Mouse (Mus musculus): ENCODE data around the gene Aox2. TPM values are rescaled to one million over a fixed set of nuclear protein-coding genes. Genes with fewer than 3 reads are reported as not detected.
"Not testable (repeated sequence)": the region's sequence is repeated elsewhere in the genome, so short reads cannot be mapped to it uniquely, and the experiment has no call there.

Aox2 gene
- total RNA-seq, 2 experiments from 2014 or later = 0.05 TPM; not detected in 1

GRCm38 (mm10) chr1:58358958-58359901, 81.1 kb downstream of the Aox2 start:
- no peak for TF ChIP-seq CTCF (IDR thresholded peaks at IDR 0.05)
- DNase-seq (ENCODE audit: extremely low spot score in 1 of 2, low spot score in 2 of 2) = peak; percentile 59 to 75
- no peak overlapping the region for H3K4me3 ChIP-seq
- H3K27ac ChIP-seq = peak overlapping the region; percentile 83
- intact Hi-C loops (cut with DNase I) = no loop called here

- no peak overlapping the region for H3K27ac ChIP-seq
- no peak for DNase-seq (ENCODE audit: extremely low spot score in 1 of 2, low spot score in 2 of 2)
- intact Hi-C loops (cut with DNase I) = no loop called here
- TF ChIP-seq CTCF (IDR thresholded peaks at IDR 0.05) = no peak
- no peak overlapping the region for H3K4me3 ChIP-seq
These were observed 84.2 kb downstream of the Aox2 start for GRCm38 (mm10) chr1:58362296-58362695.

DNA sequence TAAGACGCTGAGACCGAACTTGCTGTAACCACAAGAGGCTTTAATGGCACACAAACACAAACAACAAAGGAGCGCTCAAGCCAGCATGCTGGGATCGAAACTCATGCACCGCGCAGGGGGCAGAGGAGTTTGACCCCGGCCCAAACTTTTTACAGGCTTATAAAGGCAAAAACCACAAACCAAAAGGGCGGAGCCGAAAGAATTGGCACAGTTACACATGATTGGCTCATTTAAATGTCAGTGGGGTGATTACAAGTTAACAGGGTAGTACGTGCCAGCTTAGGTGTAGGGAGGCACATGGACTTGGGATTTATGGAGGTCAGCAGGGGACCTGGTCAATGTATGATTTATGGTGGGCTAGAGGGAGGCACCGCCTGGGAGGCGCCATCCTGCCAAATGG, 86.4 kb downstream of the Aox2 start:
- DNase-seq (ENCODE audit: extremely low spot score in 1 of 2, low spot score in 2 of 2) = no peak
- intact Hi-C loops (cut with DNase I) = no loop called here
- H3K27ac ChIP-seq = no peak overlapping the region
- no peak overlapping the region for H3K4me3 ChIP-seq
- no peak for TF ChIP-seq CTCF (IDR thresholded peaks at IDR 0.05)

DNA sequence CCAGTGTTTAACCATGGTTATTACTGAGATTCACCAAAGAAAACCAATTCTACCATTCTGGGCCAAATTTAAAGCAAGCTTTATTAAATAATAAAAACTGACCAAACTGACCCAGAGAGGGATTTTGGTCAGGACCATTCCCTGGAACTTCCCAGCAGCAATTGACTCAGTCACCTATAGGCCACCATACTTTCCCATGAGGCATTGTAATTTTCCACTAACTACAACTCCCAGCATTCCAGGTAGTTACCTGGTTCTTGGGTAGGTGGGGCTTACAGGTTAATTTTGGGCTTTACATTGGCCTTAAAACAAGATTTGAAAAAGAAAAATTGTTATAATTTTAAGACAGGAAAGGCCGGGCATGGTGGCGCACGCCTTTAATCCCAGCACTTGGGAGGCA, 87.7 kb downstream of the Aox2 start:
- Histone ChIP-seq H3K27ac (no peak overlapping the region), H3K4me3 (no peak overlapping the region)
- no peak for DNase-seq (ENCODE audit: extremely low spot score in 1 of 2, low spot score in 2 of 2)
- intact Hi-C loops (cut with DNase I) = no loop called here
- no peak for TF ChIP-seq CTCF (IDR thresholded peaks at IDR 0.05)

- no peak for TF ChIP-seq CTCF (IDR thresholded peaks at IDR 0.05)
- Histone ChIP-seq H3K27ac (no peak overlapping the region), H3K4me3 (no peak overlapping the region)
- intact Hi-C loops (cut with DNase I) = no loop called here
- peak in 1 of 2 experiments; percentile 13 for DNase-seq (ENCODE audit: extremely low spot score in 1 of 2, low spot score in 2 of 2)
These were observed 88.8 kb downstream of the Aox2 start for GRCm38 (mm10) chr1:58366737-58367471.

GRCm38 (mm10) chr1:58369716-58370115, 91.6 kb downstream of the Aox2 start:
- no peak for TF ChIP-seq CTCF (IDR thresholded peaks at IDR 0.05)
- Histone ChIP-seq H3K4me3 (no peak overlapping the region), H3K27ac (no peak overlapping the region)
- intact Hi-C loops (cut with DNase I) = no loop called here
- DNase-seq (ENCODE audit: extremely low spot score in 1 of 2, low spot score in 2 of 2) = no peak

- intact Hi-C loops (cut with DNase I); H3K27ac ChIP-seq; H3K4me3 ChIP-seq; DNase-seq (ENCODE audit: extremely low spot score in 1 of 2, low spot score in 2 of 2): not testable (repeated sequence)
These were observed 96.1 kb downstream of the Aox2 start for GRCm38 (mm10) chr1:58374266-58374665.

GRCm38 (mm10) chr1:58375574-58376147, 97.5 kb downstream of the Aox2 start:
- no peak overlapping the region for H3K27ac ChIP-seq
- intact Hi-C loops (cut with DNase I) = no loop called here
- no peak for TF ChIP-seq CTCF (IDR thresholded peaks at IDR 0.05)
- H3K4me3 ChIP-seq = no peak overlapping the region
- no peak for DNase-seq (ENCODE audit: extremely low spot score in 1 of 2, low spot score in 2 of 2)

DNA sequence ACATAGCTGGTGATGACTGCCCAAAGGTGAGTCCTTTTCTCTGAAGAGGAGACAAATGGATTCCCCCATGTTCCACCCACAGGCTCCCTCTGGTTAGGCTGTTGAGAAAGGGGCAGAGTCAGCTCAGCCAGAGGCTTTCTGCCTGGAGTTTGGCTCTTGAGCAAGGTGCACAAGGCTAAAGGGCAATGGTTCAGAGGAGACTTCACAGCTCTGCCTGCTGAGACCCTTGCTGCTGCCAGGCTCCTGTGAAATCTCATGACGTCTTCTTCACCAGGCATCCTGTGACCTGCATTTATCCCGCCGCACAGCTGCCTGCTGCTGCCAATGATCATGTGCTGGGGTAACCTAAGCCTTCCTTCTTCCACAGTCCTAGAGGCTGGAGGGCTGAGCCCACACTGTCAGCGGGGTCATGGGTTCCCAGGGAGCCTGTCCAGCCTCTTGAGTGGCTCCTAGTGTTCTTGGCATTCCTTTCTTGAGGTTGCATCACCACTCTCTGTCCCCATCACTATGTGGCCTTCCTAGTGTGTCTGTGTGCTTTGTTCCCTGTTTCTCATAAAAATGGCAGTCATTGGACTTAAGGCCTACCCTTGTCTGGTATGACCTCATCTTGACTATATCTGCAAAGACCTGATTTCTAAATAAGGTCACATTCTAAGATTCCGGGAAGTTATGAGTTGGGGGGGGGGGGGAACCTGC, 104.6 kb downstream of the Aox2 start:
- intact Hi-C loops (cut with DNase I) = no loop called here
- Histone ChIP-seq H3K4me3 (no peak overlapping the region), H3K27ac (no peak overlapping the region)
- no peak for TF ChIP-seq CTCF (IDR thresholded peaks at IDR 0.05)
- DNase-seq (ENCODE audit: extremely low spot score in 1 of 2, low spot score in 2 of 2) = no peak

DNA sequence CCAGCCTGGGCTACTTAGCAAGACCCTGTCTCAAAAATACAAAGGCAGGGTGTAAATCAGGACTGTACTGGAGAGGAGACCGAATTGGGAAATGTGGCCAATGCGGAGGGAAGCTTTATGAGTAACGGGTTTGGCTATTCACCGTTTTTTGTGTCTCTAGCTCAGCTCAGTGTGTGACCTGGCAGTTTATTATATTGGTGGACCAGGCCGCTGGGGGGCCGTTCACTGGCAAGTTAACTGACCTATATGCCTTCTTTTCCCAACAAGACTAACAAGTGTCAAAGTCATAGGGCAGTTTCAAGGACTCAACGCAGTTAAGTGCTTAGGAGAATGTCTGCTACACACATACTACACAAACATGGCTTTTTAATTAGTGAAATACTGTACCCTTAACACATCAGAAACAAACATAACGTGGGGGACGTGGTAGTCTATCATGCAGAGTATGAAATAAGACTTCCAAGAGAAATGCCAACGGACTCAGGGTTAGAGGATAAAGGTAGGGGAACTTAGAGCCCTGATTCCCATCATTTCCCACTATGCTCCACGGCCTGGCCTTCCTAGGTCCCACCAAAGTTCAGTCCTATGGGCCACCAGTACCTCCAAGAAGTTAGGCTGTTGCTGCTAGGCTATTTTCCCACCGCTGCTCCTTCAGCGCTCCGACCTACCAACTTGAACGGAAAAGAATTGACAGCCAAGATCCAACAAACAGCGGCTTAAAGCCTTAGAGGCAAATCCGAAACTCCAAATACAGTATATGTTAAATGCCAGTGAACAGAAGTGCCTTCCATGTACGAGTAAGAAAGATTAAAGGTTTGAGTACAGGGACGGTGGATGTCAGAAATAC, 113.5 kb downstream of the Aox2 start:
- TF ChIP-seq CTCF (IDR thresholded peaks at IDR 0.05) = no peak
- DNase-seq (ENCODE audit: extremely low spot score in 1 of 2, low spot score in 2 of 2) = no peak
- H3K4me3 ChIP-seq = peak overlapping the region; percentile 96
- H3K27ac ChIP-seq = peak overlapping the region; percentile 100; the same call in 1 of the 2 replicates
- intact Hi-C loops (cut with DNase I) = loop anchor here (10.0 kb wide), 1 partner anchor 977 kb away; no protein-coding TSS in a partner anchor

DNA sequence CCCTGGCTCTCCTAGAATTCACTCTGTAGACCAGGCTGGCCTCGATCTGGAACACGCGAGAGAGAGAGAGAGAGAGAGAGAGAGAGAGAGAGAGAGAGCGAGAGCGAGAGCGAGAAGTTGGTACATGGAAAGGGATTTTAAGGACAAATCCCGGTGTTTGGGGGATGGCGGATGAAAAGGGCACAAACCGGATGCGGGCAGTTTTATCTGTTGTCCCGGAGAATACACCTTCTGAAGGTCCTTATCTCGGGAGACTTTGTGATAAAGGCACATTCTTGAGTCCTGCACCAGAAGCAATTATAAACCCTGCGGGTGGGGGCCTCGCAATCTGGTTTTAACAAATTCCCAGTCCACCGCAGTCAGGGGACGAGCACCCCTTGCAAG, 114.1 kb downstream of the Aox2 start:
- Histone ChIP-seq H3K4me3 (peak overlapping the region; percentile 96), H3K27ac (peak overlapping the region; percentile 100)
- no peak for TF ChIP-seq CTCF (IDR thresholded peaks at IDR 0.05)
- intact Hi-C loops (cut with DNase I) = loop anchor here (10.0 kb wide), 1 partner anchor 977 kb away; no protein-coding TSS in a partner anchor
- DNase-seq (ENCODE audit: extremely low spot score in 1 of 2, low spot score in 2 of 2) = no peak
